Mouse (Mus musculus) limb, embryonic 14.5 days (tissue): ENCODE results near the gene Ppm1h. TPM values are rescaled to one million over a fixed set of nuclear protein-coding genes. Genes with fewer than 3 reads are reported as not detected.

Experiments
- ATAC-seq: fragments of 200-750 bp; cut with Nextera tagmentation; 2 replicates; pipeline ENCODE4 v1.8.0; 2017; ENCODE audit warnings: low read depth, moderate number of reproducible peaks, moderate TSS enrichment; ENCODE audit not compliant: low FRiP score
- DNase-seq: peaks from one replicate; pipeline ENCODE4 v3.0.0-alpha.2; 2015; ENCODE audit warnings: low spot score
- H3K27ac ChIP-seq: fragments of 300-500 bp; sonication (generic); replicated peaks from 2 replicates; pipeline ENCODE4 v1.5.1; 2014; ENCODE audit warnings: low read depth, mild to moderate bottlenecking, low read length, moderate library complexity, mixed read lengths
- H3K27me3 ChIP-seq: fragments of 300-500 bp; sonication (generic); 2 replicates; pipeline ENCODE4 v1.6.1; 2014; ENCODE audit warnings: low read length, mixed read lengths; ENCODE audit not compliant: control insufficient read depth, insufficient read depth
- H3K36me3 ChIP-seq: fragments of 300-500 bp; sonication (generic); 2 replicates; pipeline ENCODE4 v1.6.1; 2014; ENCODE audit warnings: mild to moderate bottlenecking, low read length, moderate library complexity, mixed read lengths; ENCODE audit not compliant: control insufficient read depth, insufficient read depth
- H3K4me1 ChIP-seq: fragments of 300-500 bp; sonication (generic); 2 replicates; pipeline ENCODE4 v1.6.1; 2014; ENCODE audit warnings: antibody characterized with exemption, low read length, mixed read lengths; ENCODE audit not compliant: control insufficient read depth, insufficient read depth
- H3K4me2 ChIP-seq: fragments of 300-500 bp; sonication (generic); replicated peaks from 2 replicates; pipeline ENCODE4 v1.6.1; 2014; ENCODE audit warnings: low read depth, mild to moderate bottlenecking, low read length, moderate library complexity; ENCODE audit not compliant: severe bottlenecking
- H3K4me3 ChIP-seq: fragments of 300-500 bp; sonication (generic); replicated peaks from 2 replicates; pipeline ENCODE4 v1.5.1; 2014; ENCODE audit warnings: low read length
- H3K9ac ChIP-seq: fragments of 300-500 bp; sonication (generic); 2 replicates; pipeline ENCODE4 v1.6.1; 2014; ENCODE audit warnings: mild to moderate bottlenecking, low read depth, low read length, moderate library complexity; ENCODE audit not compliant: severe bottlenecking
- H3K9me3 ChIP-seq: fragments of 300-500 bp; sonication (generic); 2 replicates; pipeline ENCODE4 v1.6.1; 2016; ENCODE audit warnings: low read length; ENCODE audit not compliant: control insufficient read depth
- POLR2A ChIP-seq: fragments of 200-500 bp; IDR thresholded peaks from 2 replicates; pipeline ENCODE4 v1.8.0; 2012; ENCODE audit warnings: inconsistent platforms, mild to moderate bottlenecking, moderate library complexity, borderline replicate concordance; ENCODE audit not compliant: insufficient read depth, insufficient read length; ENCODE audit errors: extremely low read depth
- WGBS: fragments of 180-500 bp; shearing (Covaris S2); extraction: QIAGEN DNeasy Blood & Tissue Kit; methylation state at CpG from one replicate; pipeline ENCODE4 v1.1.7; 2014; 5-methylcytosine and 5-hydroxymethylcytosine counted together
- polyA plus RNA-seq, 2 experiments: library from polyadenylated mRNA; depleted of rRNA in 1 of 2; stranded (reverse) in 1 of 2; unstranded in 1 of 2; fragments of >200 nt; fragmentation: Nextera tagmentation in 1 of 2; extraction: Ambion mirVana in 1 of 2; gene quantifications; 2 replicates each; pipeline versions ENCODE4 v1.2.1 to v1.2.3; 2012 to 2014

Gene Ppm1h
- polyA plus RNA-seq, 2 experiments: 2.2 to 3.4 TPM

- 74% methylated on average over 17 of the region's 17 CpGs for WGBS
- Histone ChIP-seq H3K4me2 (no peak overlapping the region), H3K4me3 (no peak overlapping the region), H3K9me3 (no peaks in the 10 kb centered on the region), H3K36me3 (no peaks in the 10 kb centered on the region), H3K27me3 (no peaks in the 10 kb centered on the region), H3K4me1 (0 out of 2 replicates have a peak, but pooled peaks cover 7% of the 10 kb centered on the region), H3K27ac (no peak overlapping the region), H3K9ac (no peak overlapping the region)
- no peak for ATAC-seq
- no peak for DNase-seq
- TF ChIP-seq POLR2A: no peak
Observed at GRCm38 (mm10) chr10:122862386-122863023, 183.9 kb downstream of the Ppm1h start.

DNA sequence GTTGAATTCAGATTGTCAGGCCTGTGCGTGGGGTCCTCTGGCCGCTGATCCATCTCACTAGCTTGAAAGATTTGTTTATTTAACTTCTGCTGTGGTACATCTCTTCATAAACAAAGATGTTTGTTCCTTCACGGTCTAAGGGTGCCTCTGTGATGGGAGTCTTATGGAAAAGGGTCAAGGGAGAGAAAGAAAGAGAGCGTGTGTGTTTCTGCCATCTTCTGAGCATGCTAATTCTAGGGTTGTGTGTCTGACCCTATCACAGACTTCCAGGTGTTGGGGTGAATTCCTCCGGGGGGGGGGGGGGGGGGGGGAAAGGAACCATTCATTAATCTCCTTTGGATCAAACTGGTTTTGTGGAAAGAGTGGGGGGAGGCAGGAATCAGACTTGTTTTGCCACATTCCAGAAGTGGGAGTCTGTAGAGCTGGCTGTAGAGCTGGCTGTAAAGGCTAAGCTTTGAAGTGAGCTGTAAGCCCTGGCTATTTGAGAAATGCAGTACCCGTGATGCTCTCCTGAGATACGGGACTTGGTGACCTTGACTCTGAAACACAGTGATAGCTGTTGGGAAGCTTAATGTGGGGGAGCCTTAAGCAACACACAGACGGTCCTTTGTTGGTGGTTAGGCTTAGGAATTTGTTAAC lies 191.4 kb downstream of the Ppm1h start:
- Histone ChIP-seq H3K9ac (no peak overlapping the region), H3K4me3 (no peak overlapping the region), H3K36me3 (no peaks in the 10 kb centered on the region), H3K4me2 (no peak overlapping the region), H3K9me3 (no peaks in the 10 kb centered on the region), H3K27me3 (no peaks in the 10 kb centered on the region), H3K27ac (no peak overlapping the region), H3K4me1 (peaks cover 9% of the 10 kb centered on the region; the same call in 1 of the 2 replicates)
- no peak for TF ChIP-seq POLR2A
- ATAC-seq (no peak), DNase-seq (no peak)
- 36% methylated on average over 8 of the region's 8 CpGs for WGBS

DNA sequence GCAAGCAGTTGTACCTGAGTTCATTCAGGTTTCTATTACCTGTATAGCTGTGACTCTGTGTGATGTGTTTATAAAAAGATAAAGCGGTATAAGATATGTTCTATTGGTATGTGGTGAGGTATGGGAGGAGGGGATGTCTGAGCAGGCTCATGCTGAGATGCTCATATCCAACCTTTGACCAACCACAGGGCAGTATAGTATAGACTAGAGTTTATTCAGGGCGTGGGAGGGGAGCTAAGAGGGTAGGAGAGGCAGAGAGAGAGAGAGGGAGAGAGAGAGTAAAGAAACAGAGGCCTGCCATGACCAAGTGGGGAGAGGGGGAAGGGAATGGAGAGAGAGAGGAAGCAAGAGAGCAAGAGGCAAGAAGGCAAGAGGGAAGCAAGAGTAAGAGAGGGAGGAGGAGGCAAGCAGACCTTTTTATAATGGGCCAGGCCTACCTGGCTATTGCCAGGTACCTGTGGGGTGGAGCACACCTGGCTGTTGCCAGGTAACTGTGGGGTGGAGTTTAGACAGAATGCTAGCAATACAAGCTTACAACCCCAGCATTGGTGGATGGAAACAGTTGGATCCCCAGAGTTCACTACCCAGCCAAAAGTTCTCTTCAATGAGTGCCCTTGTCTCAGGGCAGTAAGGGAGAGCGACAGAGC lies 192.4 kb downstream of the Ppm1h start:
- Histone ChIP-seq H3K36me3 (no peaks in the 10 kb centered on the region), H3K4me3 (no peak overlapping the region), H3K4me1 (peaks cover 9% of the 10 kb centered on the region; the same call in 1 of the 2 replicates), H3K4me2 (no peak overlapping the region), H3K9ac (no peak overlapping the region), H3K27me3 (no peaks in the 10 kb centered on the region), H3K9me3 (no peaks in the 10 kb centered on the region), H3K27ac (no peak overlapping the region)
- DNase-seq (no peak), ATAC-seq (no peak)
- WGBS: 77% methylated on average over 3 of the region's 3 CpGs
- TF ChIP-seq POLR2A: no peak

GRCm38 (mm10) chr10:122872720-122873119 lies 194.2 kb downstream of the Ppm1h start:
- no peak for ATAC-seq
- Histone ChIP-seq H3K27me3 (no peaks in the 10 kb centered on the region), H3K4me2 (no peak overlapping the region), H3K9me3 (no peaks in the 10 kb centered on the region), H3K36me3 (no peaks in the 10 kb centered on the region), H3K4me1 (peaks cover 10% of the 10 kb centered on the region; the same call in 1 of the 2 replicates), H3K4me3 (no peak overlapping the region), H3K9ac (no peak overlapping the region), H3K27ac (no peak overlapping the region)
- TF ChIP-seq POLR2A: no peak
- 73% methylated on average over 8 of the region's 8 CpGs for WGBS
- no peak for DNase-seq

DNA sequence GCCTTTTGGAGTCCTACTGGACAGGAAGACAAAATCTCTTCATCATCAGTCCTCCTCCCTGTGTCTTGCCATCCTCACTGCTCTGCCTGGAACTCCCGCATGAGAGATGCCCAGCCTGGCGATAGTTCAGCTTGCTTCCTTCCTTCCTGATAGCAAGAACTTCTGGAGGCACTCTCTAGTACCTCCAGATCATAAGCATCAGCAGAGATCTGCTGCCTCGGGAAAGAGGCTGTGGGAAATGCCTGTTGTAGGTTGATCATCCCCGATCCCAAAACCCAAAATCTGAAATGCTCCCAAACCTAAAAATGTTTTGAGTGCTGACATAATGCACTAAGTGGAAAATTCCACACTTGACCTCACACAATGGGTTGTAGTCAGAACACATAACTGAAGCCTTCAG lies 198.4 kb downstream of the Ppm1h start:
- Histone ChIP-seq H3K4me1 (peaks cover 11% of the 10 kb centered on the region; the same call in 1 of the 2 replicates), H3K27me3 (no peaks in the 10 kb centered on the region), H3K27ac (no peak overlapping the region), H3K36me3 (no peaks in the 10 kb centered on the region), H3K4me2 (no peak overlapping the region), H3K9me3 (no peaks in the 10 kb centered on the region), H3K9ac (no peak overlapping the region), H3K4me3 (no peak overlapping the region)
- no peak for ATAC-seq
- TF ChIP-seq POLR2A: no peak
- no peak for DNase-seq
- 82% methylated on average over 4 of the region's 4 CpGs for WGBS
